Mouse (Mus musculus): ENCODE measurements at regions not wholly inside any gene's neighbourhood (a gene's known extent, or its start where the extent isn't known, plus 50 kb on each side); places are given as distances from the start of the nearest gene placed in this dataset.

- DNase-seq: no peak
Observed at GRCm38 (mm10) chr4:10610784-10611183, 263.5 kb upstream of the 2610301B20Rik start.
